Mouse (Mus musculus) embryo, embryonic 10.5 days (tissue): ENCODE results near the gene Prkcq.

ENCODE experiments used
- DNase-seq: peaks from one replicate; pipeline ENCODE4 v3.0.0-alpha.2; 2015; ENCODE audit warnings: low spot score

The Prkcq gene

GRCm38 (mm10) chr2:11171754-11172501 is at the start of gene Prkcq:
TSS of gene Prkcq (plus strand) at chr2:11172108.
- peak; percentile 70 for DNase-seq

GRCm38 (mm10) chr2:11130881-11131280 is 41.0 kb upstream of the Prkcq start:
- no peak for DNase-seq

DNA sequence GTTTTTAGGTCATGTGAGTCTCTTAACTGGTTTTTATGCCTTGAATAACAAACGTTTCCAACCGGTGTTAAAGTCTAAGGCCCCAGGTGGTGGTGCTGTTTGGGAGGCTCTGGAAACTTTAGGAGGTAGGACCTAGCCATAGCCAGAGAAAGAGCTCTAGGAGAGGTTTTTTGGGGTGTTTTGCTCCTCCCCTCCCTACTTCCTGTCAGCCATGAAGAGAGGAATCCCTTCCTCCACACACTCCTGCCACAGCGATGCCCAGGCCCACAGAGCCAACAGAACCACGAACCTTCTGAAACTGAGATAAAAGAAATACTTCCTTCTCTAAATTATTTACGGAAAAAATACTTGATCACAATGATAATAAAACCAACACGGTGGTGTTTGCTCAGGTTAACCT is 36.2 kb upstream of the Prkcq start:
- DNase-seq: no peak

GRCm38 (mm10) chr2:11138076-11138475 is 33.8 kb upstream of the Prkcq start:
- DNase-seq: no peak

- DNase-seq: no peak
These were observed 32.3 kb upstream of the Prkcq start for GRCm38 (mm10) chr2:11139518-11140152.

GRCm38 (mm10) chr2:11140385-11140784 is 31.5 kb upstream of the Prkcq start:
- no peak for DNase-seq

- no peak for DNase-seq
These were observed 22.8 kb upstream of the Prkcq start for GRCm38 (mm10) chr2:11149091-11149490.

DNA sequence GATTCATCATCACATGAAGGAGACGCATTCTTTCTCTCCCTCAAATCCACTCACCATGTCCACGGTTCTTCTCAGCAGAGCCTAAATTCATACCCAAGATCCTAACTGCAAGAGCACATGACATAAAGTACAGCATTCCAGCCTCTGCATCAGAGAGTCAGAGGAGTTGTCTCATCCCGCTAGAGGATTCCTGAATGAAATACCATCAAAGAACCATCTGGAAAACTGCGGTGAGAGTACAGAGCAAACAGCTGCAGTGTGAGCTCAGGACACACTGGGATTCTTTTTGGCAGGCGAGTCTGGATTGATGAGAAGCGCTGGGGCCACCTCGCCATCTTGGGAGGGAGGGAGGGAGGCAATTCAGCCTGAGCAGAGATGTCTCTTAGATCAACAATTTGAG is 20.9 kb upstream of the Prkcq start:
- DNase-seq: peak; percentile 7

DNA sequence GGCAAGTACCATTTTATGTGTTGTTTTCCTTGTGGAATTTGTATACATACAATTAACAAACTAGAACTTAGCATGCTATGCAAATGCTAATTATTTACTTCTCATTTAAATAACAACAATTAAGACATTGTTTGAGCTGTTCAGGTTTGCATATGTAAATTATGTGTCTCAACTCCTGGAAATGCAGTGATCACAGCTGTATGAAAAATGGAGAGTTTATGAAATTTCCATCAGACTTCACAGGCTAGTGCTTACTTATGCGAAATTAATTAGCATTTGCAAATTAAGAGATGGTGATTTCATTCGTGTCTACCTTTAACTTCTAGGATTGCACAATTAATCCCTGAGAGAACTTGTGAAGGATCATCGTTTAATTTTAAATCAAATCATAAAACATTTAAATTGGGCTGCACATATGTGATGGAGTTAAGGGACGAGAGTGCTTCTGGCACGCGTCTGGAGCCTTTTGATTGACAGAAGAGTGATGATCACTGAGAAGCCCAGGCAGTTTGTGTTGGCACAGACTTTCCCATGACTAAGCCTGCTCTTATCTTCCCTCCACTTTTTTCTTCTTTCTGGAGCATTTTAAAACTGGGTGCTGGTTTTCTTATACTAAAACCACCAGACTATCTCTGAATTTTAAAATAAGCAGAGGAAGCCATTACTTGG is 20.1 kb upstream of the Prkcq start:
- DNase-seq: no peak

- DNase-seq: no peak
These were observed 12.3 kb upstream of the Prkcq start for GRCm38 (mm10) chr2:11159641-11160040.

GRCm38 (mm10) chr2:11160696-11161095 is 11.2 kb upstream of the Prkcq start:
- DNase-seq: no peak

DNA sequence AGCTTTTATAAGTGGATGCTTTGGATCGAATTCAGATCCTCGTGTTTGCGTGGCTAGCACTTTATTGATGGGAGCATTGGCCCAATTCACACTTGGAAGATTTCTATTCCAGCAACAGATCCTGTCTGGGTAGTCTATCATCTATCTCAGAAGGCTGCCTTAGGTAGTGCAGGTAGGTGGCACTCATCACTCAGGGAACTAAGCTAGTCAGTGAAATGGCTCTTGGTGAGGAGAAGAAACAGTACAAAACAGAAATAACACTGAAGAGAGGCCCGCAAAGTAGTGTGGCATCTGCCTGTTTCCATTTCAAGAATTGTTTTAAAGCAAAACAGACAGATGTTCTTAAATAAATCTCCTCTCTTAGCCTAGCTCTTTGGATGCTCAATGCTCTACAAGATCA is 10.6 kb upstream of the Prkcq start:
- DNase-seq: no peak

DNA sequence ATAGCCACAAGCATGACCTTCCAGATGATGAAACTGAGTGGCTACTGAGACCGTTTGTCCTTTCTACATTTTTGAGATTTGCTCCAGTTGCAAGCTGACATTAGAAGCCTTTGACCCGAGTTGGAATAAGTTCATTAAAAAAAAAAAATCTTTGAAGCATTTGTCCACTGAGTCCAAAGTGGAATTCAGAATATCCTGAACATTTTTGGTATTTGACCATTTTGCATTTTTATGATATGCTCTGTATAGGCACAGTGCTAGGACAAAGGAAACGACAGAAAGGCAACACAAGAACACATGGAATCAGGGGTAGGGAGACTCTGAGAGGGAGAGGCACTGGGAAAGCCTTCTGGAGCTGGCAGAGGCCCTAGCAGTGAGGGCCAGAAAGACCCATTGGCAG is 9.2 kb upstream of the Prkcq start:
- no peak for DNase-seq

- DNase-seq: no peak
These were observed 7.7 kb upstream of the Prkcq start for GRCm38 (mm10) chr2:11164170-11164569.

DNA sequence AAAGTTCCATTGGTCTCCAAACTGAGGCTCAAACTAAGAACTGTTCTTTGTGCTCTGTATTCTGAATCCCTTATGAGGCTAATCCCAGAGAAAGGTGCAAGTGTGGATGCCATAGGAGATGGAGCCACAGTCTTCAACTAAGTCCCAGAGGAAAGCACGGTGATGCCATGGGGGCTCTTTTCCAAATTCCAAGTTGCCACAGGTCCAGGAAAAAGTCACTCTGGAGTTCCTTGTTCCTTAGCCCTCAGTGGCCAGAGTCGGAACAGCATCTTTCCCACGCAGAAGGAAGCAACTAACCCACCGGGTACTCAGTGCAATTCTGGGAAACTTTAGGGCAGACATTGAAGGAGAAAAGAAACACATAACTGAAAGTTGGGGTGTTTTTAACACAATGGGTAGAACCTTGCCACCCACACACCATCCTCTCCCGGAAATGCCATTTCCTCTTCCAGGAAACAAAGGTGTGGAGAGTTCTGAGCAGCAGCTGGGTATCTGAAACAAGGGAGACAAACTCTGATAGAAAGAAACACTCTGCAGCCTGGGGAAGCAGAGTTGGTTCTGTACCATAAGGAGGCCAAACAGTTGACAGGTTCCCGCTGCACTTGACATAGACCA is 2.1 kb upstream of the Prkcq start:
- DNase-seq: no peak

DNA sequence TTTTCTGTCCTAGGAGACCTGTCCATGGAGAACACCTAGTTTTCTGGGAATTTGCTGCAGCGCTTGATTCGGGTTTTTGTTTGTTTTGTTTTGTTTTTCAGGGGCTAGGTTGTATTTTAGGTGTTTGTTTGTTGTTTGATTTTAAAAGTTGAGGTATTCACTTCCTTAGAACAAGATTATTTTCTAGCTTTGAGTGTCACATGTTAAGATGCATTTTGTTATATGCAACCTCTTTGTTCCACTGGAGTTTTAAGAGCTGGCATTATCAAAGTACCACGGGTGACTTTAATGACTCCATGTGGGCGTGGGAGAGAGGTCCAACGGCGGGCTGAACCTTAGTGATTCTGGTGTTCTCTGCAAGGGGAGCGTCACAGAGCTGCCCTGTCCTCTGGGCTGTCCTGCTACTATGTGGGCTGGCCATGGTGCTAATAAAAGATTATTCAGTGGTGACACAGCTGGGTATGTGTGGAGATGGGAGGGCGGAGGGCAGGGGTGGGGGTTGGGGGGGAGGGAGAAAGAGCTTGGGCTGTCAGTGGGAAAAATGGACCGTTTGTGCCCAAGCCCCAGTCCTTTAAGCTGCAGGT is 1.0 kb downstream of the Prkcq start:
- peak; percentile 23 for DNase-seq

DNA sequence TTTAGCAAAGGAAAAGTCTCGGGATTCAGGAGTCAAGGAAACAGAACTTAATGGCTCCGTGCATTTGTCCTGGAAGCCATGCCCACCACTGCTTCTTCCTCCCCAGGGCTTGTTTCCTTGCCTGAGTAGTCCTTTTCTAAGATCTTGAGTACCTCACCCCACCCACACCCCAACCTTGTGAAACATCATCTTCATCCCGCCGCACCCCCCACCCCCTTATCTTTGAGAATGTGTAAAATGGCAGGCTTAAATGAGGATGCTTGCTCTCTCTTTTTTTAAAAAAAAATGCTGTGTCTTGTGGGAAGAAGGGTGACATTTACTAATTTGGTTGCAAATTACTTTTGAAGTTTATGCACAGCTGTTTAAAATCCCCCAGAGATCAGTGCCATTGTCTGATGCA is 1.6 kb downstream of the Prkcq start:
- peak; percentile 5 for DNase-seq

- DNase-seq: no peak
These were observed 2.2 kb downstream of the Prkcq start for GRCm38 (mm10) chr2:11174101-11174500.

- DNase-seq: no peak
These were observed 6.0 kb downstream of the Prkcq start for GRCm38 (mm10) chr2:11177880-11178279.

- DNase-seq: no peak
These were observed 9.6 kb downstream of the Prkcq start for GRCm38 (mm10) chr2:11181510-11181909.

GRCm38 (mm10) chr2:11182096-11182495 is 10.2 kb downstream of the Prkcq start:
- DNase-seq: no peak

DNA sequence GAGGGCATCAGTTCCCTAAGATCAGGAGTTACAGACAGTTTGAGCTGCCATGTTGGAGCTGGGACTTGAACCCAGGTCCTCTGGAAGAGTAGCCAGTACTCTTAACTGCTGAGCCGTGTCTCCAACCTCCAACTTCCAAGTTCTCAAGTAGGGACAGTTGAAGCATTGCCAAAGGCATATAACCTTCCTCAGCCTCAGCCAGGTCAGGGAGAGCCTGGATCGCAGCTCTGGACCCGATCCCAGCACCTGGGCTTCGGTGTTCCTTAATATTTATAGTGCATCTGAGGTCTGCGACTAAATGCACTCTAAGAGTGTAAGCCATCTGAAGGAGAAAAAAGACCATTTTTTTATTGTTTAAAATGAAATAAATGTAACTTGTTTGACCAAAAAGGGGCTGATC is 12.1 kb downstream of the Prkcq start:
- no peak for DNase-seq
